Mouse (Mus musculus) frontal cortex, postnatal 36 days (tissue): Measurements from ENCODE around the gene Tbl3.
"Not testable (repeated sequence)": the region's sequence is repeated elsewhere in the genome, so short reads cannot be mapped to it uniquely, and the experiment has no call there.

ENCODE experiments used
- DNase-seq, 2 experiments: peaks; one replicate each; pipeline ENCODE4 v3.0.0; 2022; ENCODE audit warnings: low spot score in 2 of 2

The Tbl3 gene

DNA sequence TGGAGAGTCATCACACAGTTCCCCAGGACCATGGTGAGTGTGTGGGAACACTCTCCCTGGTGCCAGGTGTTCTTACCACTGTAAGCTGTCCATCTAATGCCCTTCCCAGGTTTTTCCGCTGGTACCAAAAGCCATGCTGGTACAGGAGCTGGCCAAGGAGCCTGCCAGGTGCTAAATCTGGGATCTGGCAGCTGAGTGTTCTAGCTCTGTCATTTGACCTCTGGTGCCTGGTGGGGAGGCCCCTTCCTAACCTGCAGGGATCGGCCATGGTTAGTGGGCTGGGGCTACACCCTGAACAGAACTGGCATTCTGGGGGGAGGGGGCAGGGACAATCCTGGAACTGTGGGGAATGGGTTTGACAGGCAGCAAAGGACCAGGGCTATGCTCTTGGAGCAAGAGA, 20.2 kb upstream of the Tbl3 start, which contains the start of gene Rpl3l:
TSS of gene Rpl3l (plus strand) at position 203 of the 400 bp plus-strand sequence.
- DNase-seq = no peak

DNA sequence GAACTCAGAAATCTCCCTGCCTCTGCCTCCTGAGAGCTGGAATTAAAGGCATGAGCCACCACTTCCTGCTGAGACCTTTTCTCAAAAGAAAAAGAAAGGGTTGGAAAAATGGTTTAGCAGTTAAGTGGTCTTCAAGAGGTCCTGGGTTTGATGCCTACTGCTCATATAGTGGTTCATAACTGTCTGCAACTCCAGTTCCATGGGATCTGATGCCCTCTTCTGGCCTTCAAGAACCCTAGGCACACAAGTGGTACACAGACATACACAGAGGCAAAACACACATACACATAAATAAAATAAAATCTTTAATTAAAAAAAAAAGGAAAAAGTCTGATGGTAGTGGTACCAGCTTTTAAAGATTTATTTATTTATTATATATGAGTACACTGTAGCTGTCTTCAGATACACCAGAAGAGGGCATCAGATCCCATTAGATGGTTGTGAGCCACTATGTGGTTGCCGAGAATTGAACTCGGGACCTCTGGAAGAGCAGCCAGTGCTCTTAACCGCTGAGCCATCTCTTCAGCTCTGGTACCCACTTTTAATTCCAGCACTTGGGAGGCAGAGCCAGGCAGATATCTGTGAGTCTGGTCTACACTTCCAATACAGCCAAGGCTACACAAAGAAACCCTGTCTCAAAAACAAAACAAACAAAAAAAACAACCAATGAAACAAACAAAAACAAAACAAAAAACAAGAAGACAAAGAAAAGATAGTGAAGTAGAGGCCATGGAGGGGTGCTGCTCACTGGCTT, 18.4 kb upstream of the Tbl3 start:
- DNase-seq = no peak

DNA sequence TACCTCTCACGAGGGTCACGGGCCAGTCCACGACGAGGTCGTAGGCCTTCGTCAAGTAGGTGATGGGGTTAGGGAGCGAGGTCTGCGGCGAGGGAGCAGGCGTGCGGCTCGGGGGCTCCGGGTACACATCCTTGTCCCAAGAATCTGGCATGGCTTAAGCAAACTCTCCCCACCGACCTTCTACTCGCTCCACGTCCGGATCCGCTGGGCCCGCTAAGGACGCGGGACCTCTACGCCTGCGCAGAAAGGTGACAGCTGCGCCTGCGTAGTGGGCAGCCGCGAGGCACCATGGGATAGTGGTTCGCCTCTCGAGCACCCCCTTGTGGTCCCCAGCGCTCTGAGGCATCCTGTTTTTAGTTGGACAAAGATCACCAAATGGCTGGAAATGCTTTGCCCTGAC, 16.7 kb upstream of the Tbl3 start, which contains the start of gene Ndufb10:
TSS of gene Ndufb10 (minus strand) at position 295 of the 400 bp plus-strand sequence.
- peak; percentile 93 to 96 for DNase-seq

DNA sequence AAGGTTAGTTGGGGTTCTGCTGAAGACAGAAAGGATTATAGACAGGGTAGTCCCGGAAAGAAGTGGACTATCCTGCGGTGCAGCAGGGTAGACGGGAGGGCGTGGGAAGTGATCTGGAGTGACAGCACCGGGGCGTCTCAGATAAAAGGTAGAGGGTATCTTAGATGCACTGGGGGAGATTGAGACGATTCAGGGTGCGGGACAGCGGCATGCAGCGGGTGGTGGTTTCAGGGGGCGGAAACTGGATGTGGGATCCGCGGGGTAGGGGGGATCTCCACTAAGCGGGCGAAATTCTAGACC, 16.4 kb upstream of the Tbl3 start:
- no peak for DNase-seq

DNA sequence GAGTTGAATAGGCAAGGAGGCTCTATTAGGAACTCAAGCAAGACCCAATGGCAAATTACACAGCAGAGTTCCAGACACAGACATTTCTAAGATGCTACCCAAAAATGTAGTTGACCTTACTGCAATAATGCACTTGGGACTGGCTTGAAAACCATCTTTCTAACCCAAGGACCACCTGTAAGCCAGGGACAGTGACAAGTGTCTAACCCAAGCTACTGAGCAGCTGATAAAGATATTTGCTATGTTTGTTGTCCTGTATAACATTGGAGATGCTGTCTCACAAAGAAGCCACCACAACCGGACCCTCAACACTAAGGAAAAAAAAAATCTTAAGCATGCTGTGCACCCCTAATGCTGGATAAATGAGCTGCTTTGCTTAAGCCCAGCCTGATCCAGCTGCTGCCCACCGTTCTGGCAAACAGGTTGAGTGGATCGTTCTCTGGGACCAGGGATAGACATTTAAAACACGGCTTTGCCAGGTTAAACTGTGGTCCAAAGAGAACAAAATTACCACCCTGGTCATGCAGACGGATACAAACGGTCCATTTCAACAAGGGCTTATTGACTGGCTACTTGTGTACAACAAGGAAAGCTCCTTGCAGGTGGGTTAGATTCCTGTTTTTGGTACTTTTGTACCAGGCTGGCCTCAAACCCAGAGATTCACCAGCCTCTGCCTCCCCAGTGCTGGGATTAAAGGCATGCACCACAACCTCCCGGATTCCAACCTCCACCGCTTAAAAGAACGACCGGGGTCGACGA, 15.8 kb upstream of the Tbl3 start:
- no peak for DNase-seq

DNA sequence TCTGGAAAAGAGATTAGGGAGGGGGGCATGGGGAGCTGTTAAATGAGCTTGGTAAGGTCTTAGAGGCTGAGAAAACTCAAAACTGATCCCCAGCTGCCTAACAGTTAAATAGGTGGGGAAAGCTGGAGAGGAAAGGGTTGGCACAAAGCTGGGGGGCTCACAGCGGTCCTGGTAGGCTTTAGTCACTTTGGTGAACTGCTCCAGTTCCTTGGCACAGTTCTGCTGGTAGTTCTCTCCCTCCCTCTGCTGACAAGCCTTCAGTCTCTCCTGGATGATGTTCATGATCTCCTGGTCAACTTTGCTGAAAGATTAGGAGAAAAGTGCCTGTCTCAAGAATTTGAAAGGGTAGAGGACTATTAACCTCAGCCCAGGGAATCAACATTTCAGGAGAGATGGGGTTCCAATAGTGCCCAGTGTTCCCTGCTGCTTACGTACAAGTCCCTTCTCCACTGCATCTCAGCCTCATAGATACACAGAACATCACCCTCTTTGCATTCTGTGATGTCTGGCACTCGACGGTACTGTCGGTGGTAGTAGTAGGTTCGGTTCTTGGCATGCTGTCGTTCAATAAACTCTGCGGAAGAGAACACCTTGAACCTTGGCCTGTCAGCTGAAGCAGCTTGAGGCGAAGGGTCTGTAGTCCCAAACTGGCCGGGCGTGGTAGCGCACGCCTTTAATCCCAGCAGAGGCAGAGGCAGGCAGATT, 14.9 kb upstream of the Tbl3 start:
- DNase-seq = no peak

DNA sequence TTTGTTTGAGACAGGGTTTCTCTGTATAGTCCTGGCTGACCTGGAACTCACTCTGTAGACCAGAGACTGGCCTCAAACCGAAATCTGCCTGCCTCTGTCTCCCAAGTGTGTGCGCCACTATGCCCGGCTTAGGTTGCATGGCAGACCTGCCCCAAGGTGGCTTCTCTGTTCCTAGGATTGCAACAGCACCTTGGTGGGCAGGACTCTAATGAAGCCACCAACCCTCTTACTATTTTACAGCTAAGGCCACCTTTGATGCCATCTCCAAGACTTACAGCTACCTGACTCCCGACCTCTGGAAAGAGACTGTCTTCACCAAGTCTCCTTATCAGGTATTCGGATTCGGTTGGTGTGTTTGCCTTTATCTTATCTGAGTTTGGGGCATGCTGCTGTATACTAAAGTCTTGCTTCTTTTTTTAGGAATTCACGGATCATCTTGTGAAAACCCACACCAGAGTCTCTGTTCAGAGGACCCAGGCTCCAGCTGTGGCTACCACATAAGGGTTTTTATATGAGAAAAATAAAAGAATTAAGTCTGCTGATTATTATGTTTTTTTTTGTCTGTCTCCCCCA, 14.0 kb upstream of the Tbl3 start:
- not testable (repeated sequence) for DNase-seq

DNA sequence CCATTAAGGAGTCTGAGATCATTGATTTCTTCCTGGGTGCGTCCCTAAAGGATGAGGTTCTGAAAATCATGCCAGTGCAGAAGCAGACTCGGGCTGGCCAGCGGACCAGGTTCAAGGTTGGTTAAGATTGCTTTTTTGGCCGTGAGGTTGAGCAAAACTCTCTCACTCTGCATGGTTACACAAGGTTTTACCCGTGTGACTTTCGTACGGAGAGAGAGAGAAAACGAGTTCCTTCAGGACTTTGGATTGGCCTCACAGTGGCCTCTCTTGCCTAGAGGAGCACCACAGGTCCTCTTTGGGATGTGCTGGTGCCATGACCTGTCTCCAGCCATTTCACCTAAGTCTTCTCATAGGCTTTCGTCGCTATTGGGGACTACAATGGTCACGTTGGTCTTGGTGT, 13.2 kb upstream of the Tbl3 start:
- not testable (repeated sequence) for DNase-seq

DNA sequence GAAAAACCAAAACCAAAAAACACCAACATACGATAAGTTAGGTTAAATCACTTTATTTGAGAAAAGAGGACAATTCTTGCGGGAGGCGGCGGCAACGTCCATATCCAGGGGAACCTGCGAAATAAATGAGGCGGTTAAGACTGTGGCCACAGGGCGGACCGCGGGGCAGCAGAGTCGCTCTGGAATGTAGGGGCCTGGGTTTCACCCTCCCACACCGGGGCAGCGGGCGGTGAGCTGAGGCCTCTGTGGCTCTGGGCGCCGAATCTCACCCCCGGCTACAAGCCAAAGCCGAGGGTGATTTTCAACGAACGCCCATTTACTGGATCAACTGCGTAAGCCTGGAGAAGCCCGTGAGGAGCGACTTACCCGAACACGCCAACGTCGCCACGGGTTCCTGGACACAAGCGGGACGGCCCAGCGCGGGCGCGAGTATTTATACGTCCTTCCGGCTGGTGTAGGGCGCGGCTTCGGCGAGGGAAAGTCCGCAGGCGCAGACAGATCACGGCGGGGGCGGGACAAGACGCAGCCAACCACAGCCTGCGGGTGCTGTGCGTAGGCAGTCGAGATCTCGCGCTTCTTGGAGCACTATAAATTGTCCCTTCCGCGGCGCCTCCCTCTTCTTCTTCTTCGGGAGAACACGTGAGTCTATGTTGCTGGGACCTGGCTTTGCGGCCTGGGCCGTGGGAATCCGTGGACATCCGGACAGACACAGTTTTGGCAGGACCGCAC, 12.2 kb upstream of the Tbl3 start:
- DNase-seq = peak; percentile 99

DNA sequence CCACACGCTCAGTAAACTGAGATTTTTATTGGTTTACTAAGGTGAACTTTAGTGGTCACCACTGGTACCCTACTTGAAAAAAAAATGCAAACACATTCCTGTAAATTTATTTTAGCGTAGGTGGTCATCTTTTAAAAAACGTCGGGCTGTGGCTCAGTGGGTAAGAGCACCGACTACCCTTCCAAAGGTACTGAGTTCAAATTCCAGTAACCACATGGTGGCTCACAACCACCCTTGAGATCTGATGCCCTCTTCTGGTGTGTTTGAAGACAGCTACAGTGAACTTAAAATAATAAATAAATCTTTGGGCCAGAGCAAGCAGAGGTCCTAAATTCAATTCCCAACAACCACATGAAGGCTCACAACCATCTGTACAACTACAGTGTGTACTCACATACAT, 11.5 kb upstream of the Tbl3 start:
- DNase-seq = not testable (repeated sequence)

DNA sequence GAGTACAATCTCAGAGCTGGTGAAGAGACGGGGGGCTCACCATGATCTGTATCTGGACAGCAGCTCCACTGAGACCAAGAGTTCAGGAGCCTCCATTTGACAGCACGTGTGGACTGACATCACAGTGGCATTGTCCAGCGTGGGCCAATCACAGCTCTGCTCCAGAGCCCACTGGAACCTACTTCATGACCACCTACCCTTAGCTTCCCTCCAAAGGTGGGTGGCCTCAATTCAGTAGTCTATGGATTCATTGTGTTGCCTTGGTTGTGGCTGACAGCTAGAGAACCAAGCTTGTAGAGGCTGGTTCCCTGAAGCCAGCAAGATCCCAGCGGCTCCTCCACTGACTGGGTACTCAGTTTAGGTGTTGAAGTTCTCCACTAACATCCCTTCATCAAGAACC, 10.5 kb upstream of the Tbl3 start, which contains the start of the genes Rnf151 and Rps2:
TSS of gene Rnf151 (minus strand) at position 121 of the 400 bp plus-strand sequence.
TSS of gene Rps2 (plus strand) at position 174 of the 400 bp plus-strand sequence.
- DNase-seq = no peak

DNA sequence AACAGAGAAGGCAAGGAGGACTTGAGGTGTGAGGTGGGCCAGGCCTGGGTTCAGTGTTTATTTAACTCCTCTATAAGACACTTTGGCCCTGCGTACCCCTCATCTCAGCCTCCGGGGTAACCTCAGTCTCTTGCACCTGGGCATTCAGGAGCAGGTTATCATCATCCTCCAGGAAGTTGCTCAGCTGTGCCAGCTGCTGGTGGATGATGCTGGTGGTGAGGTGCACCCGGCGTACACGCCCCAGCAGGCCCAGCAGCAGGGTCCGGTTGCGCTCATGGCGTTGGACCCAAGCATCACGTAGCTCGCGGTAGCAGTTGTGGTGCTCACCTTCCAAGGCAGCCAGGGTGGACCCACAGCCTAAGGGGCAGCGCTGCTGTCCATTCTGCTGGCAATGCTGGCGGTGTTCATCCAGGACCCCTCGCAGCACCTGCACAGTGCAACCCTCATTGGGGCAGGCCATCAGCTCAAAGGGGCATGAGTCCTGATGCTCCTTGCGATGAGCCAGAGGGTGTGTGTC, 8.8 kb upstream of the Tbl3 start:
- no peak for DNase-seq

DNA sequence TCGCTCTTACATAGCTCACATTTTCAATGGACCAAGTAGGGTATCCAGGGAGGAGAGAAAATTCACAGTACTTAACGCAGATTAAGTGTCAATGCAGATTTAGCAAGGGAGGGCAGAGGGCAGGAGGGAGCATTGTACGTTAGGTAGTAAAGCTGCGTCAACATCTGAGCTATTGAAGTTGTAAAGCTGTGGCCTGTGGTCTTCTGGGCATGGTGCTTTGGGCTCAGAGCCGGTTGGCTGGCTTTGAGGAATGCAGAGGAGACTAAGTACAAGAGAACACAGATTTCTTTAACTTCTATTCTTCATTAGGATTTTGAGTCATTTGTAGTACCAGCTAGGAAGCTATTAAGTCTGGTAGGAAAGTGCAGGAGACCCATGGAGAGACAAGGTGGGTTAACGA, 8.1 kb upstream of the Tbl3 start:
- DNase-seq = no peak

DNA sequence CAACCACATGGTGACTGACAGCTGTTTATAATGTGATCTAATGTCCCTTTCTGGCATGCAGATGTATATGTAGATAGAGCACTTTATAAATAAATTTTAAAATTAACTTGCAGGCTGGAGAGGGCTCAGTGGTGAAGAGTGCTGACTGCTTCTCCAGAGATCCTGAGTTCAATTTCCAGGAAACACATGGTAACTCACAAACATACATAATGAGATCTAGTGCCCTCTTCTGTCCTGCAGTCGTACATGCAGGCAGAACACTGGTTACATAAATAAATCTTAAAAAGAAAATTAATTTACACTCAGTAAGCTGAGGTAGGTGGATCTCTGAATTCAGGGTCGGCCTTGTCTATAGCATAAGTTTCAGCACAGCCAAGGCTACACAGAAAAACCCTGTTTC, 1.2 kb upstream of the Tbl3 start:
- no peak for DNase-seq

DNA sequence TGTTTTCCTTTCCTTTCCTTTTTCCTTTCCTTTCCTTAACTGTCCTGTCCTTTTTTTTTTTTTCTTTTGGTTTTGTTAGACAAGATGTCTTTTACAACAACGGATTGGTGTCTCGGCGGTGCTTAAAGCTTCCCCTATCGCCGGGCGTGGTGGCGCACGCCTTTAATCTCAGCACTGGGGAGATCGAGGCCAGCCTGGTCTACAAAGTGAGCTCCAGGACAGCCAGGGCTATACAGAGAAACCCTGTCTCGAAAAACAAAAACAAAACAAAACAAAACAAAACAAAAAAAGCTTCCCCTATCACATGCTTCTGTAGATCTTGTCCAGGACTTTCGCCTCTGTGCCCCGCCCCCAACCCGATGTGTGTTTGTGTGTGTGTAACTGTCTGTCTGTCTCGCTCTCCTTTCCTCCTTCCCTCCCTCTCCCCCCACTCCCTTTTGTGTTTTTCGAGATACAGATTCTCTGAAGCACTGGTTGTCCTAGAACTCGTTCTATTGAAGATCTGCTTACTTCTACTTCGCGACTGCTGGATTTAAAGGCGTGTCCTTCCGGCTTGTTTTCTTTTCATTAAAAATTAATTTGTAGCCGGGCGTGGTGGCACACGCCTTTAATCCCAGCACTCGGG, 453 bp upstream of the Tbl3 start:
- DNase-seq = no peak

DNA sequence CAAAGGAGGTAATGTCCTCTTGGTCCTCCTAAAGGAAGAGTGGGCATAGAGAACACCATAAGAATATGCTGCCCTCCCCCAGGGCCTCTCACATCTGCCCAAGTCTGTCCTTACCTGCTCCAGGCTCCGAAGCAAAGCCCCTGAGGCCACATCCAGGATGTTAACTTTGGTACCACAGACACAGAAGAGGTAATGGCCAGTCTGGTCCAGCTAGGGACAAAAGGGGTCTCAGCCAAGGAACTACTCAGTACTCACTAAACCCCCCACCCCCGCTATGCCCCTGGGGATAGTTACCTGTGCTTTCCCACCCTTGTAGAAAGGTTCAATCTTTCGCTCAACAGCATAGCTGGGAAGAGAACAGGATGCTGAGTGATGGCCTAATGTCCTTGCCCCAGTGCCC, 1.6 kb downstream of the Tbl3 start:
- no peak for DNase-seq

DNA sequence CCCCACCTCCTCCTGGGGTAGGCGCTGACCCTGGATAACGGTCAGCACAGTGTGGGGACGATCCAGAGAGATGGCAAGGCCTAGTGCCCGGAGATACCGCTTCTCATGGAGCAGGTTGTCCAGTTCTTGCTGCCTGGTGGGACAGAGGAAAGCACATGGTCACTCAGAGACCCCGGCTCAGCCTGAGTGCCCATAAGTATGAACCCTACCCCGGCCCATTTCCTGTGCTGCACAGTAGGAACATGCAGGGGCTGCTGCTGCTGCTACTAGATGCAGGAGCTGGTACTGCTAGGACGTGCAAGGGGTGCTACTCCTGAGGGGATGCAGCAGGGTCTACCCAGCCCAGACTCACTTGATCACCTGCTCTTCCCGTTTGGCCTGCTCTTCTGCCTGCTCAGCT, 6.2 kb downstream of the Tbl3 start:
- no peak for DNase-seq

DNA sequence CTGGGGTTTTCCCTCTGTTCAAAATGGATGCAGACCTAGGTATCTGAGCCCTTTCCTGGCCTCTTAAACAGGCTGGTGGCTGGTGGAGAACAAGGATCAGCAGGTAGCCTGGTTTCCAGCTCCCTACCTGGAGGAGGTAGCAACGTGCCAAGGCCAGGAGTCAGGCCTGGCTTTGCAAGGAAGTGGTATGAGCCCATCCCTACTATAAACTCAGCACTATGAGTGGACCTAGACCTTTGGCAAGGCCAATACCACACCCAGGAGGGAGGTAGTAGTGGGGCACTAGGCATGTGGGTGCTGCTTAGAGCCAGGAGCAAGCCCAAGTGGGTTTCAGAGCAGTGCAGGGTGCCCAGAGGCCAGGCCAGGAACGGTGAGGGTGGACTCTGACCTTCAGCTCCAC, 8.0 kb downstream of the Tbl3 start:
- no peak for DNase-seq

DNA sequence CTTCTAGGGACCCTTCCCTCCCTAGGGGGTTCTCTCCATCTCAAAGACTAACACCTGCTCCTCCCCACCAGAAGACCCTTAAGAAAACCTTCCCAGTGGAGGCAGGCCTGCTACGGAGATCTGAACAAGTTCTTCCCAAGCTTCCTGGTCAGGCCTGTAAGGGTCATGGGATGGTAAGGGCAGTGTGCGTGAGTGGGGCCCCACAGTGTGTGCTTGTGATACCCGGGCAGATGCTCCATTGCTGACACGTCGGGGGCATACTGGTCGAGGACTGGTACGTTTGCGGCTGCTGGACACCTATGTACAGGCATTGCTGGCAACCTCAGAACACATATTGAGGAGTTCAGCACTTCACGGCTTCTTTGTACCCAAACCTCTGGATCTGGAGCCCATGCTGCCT, 8.7 kb downstream of the Tbl3 start:
- no peak for DNase-seq

DNA sequence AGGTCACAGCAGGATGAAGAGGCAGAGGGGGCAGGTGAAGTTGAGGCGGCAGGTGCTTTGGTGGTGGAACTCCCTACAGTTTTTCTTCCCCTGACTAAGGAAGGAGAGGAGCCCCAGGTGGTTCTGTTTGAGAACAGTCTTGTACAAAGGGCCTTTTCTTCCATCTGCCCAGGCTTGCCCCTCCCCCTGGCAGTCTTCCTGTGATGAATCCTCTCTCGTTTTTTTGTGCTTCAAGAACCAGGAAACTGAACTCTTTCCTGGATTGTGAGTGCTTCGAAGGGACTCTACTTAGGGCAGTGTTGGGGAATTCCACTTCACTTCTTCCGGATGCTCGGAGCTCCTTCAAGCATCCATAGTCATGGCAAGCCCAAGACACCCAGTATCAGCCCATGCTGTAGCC, 9.5 kb downstream of the Tbl3 start:
- no peak for DNase-seq
